Mouse (Mus musculus) midbrain, embryonic 13.5 days (tissue): ENCODE measurements around the gene Dgkh. TPM values are rescaled to one million over a fixed set of nuclear protein-coding genes. Genes with fewer than 3 reads are reported as not detected.

Experiments used
- ATAC-seq: fragments of 200-750 bp; cut with Nextera tagmentation; 2 replicates; pipeline ENCODE4 v1.8.0; 2017; ENCODE audit warnings: mild to moderate bottlenecking, moderate TSS enrichment, moderate library complexity
- H3K27ac ChIP-seq: fragments of 300-500 bp; sonication (generic); 2 replicates; pipeline ENCODE4 v1.5.1; 2015; ENCODE audit warnings: inconsistent platforms, mild to moderate bottlenecking, moderate library complexity
- H3K27me3 ChIP-seq: fragments of 300-500 bp; sonication (generic); 2 replicates; pipeline ENCODE4 v1.6.1; 2015; ENCODE audit warnings: mild to moderate bottlenecking, inconsistent platforms
- H3K36me3 ChIP-seq: fragments of 300-500 bp; sonication (generic); 2 replicates; pipeline ENCODE4 v1.6.1; 2015; ENCODE audit warnings: mild to moderate bottlenecking, inconsistent platforms
- H3K4me1 ChIP-seq: fragments of 300-500 bp; sonication (generic); replicated peaks from 2 replicates; pipeline ENCODE4 v1.6.1; 2015; ENCODE audit warnings: inconsistent platforms
- H3K4me2 ChIP-seq: fragments of 300-500 bp; sonication (generic); replicated peaks from 2 replicates; pipeline ENCODE4 v1.6.1; 2015; ENCODE audit warnings: moderate library complexity, mild to moderate bottlenecking, inconsistent platforms
- H3K4me3 ChIP-seq: fragments of 300-500 bp; sonication (generic); replicated peaks from 2 replicates; pipeline ENCODE4 v1.5.1; 2015; ENCODE audit warnings: mild to moderate bottlenecking, inconsistent platforms
- H3K9ac ChIP-seq: fragments of 300-500 bp; sonication (generic); replicated peaks from 2 replicates; pipeline ENCODE4 v1.6.1; 2015; ENCODE audit warnings: mild to moderate bottlenecking, inconsistent platforms
- H3K9me3 ChIP-seq: fragments of 300-500 bp; sonication (generic); 2 replicates; pipeline ENCODE4 v1.6.1; 2016; ENCODE audit warnings: mild to moderate bottlenecking, inconsistent platforms
- WGBS: fragments of 180-500 bp; shearing (Covaris S2); methylation state at CpG from one replicate; pipeline ENCODE4 v1.1.7; 2015; 5-methylcytosine and 5-hydroxymethylcytosine counted together
- polyA plus RNA-seq: library from polyadenylated mRNA; unstranded; fragments of >200 nt; fragmentation: Nextera tagmentation; extraction: Ambion mirVana; gene quantifications from 2 replicates; pipeline ENCODE4 v1.2.1, GENCODE M21; 2015

The Dgkh gene
- polyA plus RNA-seq, 1 experiment from 2014 or later: 1.5 TPM

GRCm38 (mm10) chr14:78526475-78526874 lies 206.1 kb downstream of the Dgkh start:
- Histone ChIP-seq H3K27ac (no peak overlapping the region), H3K9me3 (no peaks in the 10 kb centered on the region), H3K4me1 (peaks cover 22% of the 10 kb centered on the region), H3K9ac (no peak overlapping the region), H3K27me3 (no peaks in the 10 kb centered on the region), H3K4me3 (no peak overlapping the region), H3K4me2 (no peak overlapping the region), H3K36me3 (peaks cover 3% of the 10 kb centered on the region; the same call in 1 of the 2 replicates)
- 87% methylated on average over 3 of the region's 3 CpGs for WGBS
- ATAC-seq: no peak

DNA sequence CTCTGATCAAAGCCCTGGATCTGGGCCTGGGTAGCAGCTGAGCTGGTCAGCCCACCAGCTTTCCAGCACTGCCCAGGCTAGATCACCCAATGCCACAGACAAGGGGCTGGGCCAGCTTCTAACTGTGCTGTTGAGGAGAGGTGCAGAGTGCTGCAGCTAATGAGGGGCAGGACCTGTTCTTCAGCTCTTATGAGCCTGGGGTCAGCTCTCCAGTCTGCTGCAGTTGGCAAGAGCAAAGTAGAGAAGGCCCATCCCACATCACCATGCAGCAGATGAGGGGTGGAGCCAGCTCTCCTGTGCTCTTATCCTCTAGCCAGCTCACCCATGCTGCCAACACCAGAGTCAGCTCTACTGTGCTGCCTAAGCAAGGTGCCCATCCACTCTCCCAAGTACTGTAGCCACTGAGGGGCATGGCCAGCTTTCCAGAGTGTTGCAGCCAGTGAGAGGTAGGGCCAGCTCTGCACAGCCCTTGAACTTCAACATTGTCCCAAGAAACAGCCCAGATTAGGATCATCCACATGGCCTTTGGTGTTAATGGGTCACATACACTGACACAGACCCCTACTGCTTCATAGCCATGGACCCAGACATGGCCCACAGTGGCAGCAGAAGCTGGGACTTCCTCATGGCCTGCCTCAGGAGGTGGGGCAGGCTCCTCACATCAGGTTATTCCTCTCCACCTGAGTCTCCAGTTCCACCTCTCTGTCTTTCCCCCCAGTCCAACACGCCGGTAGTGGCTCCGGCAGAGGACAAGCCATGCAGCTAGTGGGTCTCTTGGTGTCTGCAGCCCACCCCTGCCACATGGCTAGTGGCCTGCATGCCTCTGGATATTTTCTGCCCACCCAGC lies 206.7 kb downstream of the Dgkh start:
- peaks cover 3% of the 10 kb centered on the region; the same call in 1 of the 2 replicates for H3K36me3 ChIP-seq
- H3K4me1 ChIP-seq: peaks cover 20% of the 10 kb centered on the region
- no peak overlapping the region for H3K4me3 ChIP-seq
- ATAC-seq: peak; percentile 56; the same call in 1 of the 2 replicates
- no peak overlapping the region for H3K4me2 ChIP-seq
- H3K27me3 ChIP-seq: no peaks in the 10 kb centered on the region
- no peaks in the 10 kb centered on the region for H3K9me3 ChIP-seq
- 97% methylated on average over 3 of the region's 3 CpGs for WGBS
- H3K9ac ChIP-seq: no peak overlapping the region
- no peak overlapping the region for H3K27ac ChIP-seq

- Histone ChIP-seq H3K9ac (no peak overlapping the region), H3K36me3 (peaks cover 6% of the 10 kb centered on the region; the same call in 1 of the 2 replicates), H3K4me3 (no peak overlapping the region), H3K9me3 (no peaks in the 10 kb centered on the region), H3K27me3 (no peaks in the 10 kb centered on the region), H3K4me2 (no peak overlapping the region), H3K4me1 (peaks cover 17% of the 10 kb centered on the region), H3K27ac (no peak overlapping the region)
- no peak for ATAC-seq
- whole genome bisulfite sequencing: 93% methylated on average over 2 of the region's 2 CpGs
These were observed 207.5 kb downstream of the Dgkh start for GRCm38 (mm10) chr14:78525059-78525458.

DNA sequence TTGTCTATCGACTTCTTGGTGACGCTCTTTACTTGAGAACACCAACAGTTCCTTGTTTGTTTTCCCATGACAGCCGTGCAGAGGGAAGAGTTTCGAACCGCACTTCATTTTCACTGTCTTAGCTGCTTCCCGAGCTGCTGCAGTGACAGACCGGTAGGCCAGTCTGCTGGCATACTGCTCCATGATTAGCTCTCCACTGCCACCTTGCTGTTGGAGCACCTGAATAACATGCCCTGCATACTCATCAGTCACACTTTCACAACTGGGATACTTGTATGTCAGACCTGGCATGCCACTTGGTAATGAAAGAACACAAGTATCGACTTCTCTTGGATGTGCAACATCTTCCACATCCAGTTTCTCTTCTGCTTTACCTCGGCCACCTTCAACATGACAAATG lies 221.9 kb downstream of the Dgkh start:
- H3K27ac ChIP-seq: no peak overlapping the region
- H3K4me1 ChIP-seq: no peaks in the 10 kb centered on the region
- H3K4me2 ChIP-seq: no peak overlapping the region
- H3K4me3 ChIP-seq: no peak overlapping the region
- H3K9ac ChIP-seq: no peak overlapping the region
- ATAC-seq: no peak
- 83% methylated on average over 9 of the region's 9 CpGs for WGBS
- no peaks in the 10 kb centered on the region for H3K9me3 ChIP-seq
- peaks cover 72% of the 10 kb centered on the region for H3K36me3 ChIP-seq
- no peaks in the 10 kb centered on the region for H3K27me3 ChIP-seq

- H3K27me3 ChIP-seq: no peaks in the 10 kb centered on the region
- no peaks in the 10 kb centered on the region for H3K9me3 ChIP-seq
- no peak overlapping the region for H3K27ac ChIP-seq
- 94% methylated on average over 6 of the region's 6 CpGs for WGBS
- H3K4me1 ChIP-seq: no peaks in the 10 kb centered on the region
- peaks cover 78% of the 10 kb centered on the region for H3K36me3 ChIP-seq
- no peak overlapping the region for H3K4me2 ChIP-seq
- ATAC-seq: no peak
- H3K4me3 ChIP-seq: no peak overlapping the region
- no peak overlapping the region for H3K9ac ChIP-seq
These were observed 222.8 kb downstream of the Dgkh start for GRCm38 (mm10) chr14:78509791-78510190.

Other genes starting within 250 kb of the Dgkh start
- gene Akap11, start 196.0 kb downstream of the Dgkh start, polyA plus RNA-seq: 38.7 and 39.4 TPM in 2 replicates
- gene Vwa8, start 116.3 kb upstream of the Dgkh start, polyA plus RNA-seq: 5.0 and 5.7 TPM in 2 replicates